Mouse (Mus musculus): ENCODE results near the gene Tmed11.
A peak's percentile ranks its signal among the peaks of the same experiment; 100 is the strongest.
"Not testable (repeated sequence)": the region's sequence is repeated elsewhere in the genome, so short reads cannot be mapped to it uniquely, and the experiment has no call there.

Tmed11 gene

DNA sequence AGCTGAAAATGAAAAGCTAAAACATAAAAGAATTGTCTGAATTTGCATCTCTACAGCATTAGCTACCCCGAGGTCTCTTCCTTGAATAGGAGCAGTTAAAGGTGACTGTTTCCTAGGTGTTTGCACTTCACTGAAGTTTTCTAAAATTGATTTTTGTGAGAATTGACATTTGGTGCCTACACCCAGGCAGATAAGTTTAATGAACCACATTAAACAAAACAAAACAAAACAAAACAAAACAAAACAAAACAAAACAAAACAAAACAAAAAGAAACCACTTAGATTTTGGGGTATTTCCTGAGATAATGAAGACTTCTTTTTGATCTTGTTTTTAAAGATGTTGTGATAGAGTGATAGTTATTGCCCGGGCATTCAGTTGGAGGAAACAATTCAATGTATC, at the start of gene Tmed11:
Gene Tmed11, minus strand, starts transcription at position 101 of the 400 bp plus-strand sequence.
- DNase-seq = not testable (repeated sequence)

DNA sequence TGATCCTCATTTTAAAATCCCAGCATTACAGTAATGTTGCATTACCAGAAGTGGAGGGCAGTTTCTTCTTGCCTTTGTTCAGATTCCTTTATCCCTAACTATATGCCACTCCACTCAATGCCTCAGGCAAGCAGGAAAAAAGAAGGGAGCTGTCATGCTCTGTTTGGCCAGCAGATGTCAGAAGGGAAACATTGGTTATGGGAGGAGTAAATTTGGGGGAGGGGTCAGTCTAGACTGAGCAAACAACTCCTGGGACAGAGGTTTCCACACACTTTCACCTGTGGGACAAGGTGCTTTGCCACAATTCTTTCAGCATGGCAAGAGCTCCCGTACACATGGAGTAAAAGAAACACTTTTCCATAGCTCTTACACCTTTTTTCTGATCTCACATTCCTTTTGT, 41.0 kb upstream of the Tmed11 start:
- peak; percentile 42 to 64 for DNase-seq

DNA sequence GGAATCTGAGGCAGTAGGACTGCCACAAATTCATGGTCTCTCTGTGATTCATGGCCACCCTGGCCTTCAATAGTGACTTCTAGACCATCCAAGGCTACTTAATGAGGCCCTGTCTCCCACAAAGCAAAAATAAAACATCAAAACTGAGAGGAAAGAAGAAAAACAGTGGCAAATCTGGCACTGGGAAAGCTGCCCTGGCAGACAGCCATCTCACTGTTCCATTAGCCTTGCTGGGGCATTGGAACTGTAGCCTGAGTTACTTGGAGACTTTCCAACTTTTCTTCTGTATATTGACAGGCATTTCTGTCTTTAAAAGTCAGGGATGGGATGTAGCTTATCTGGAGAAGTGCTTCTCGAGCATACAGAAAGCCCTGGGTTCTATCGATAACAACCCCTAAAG, 28.1 kb upstream of the Tmed11 start:
- DNase-seq = no peak

DNA sequence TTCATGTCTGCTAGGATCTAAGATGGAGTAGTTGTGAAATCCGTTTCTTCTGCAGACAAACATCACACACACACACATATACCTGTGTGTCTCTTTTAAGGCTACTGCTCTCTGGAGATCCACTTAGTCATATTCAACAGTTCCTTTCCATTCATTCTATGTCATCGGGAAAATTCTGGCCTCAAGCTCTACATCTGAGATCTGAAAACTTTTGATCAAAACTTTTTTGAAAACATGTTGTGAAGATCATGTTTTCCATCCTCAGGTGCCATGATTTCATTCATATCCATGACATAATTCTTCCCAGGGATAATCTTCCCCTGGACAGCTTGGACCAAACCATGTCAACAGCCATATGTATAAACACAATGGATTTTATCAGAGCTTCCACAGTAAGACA, 13.6 kb upstream of the Tmed11 start, which contains the start of gene Vmn2r8:
Gene Vmn2r8, minus strand, starts transcription at position 101 of the 400 bp plus-strand sequence.
- DNase-seq = not testable (repeated sequence)

DNA sequence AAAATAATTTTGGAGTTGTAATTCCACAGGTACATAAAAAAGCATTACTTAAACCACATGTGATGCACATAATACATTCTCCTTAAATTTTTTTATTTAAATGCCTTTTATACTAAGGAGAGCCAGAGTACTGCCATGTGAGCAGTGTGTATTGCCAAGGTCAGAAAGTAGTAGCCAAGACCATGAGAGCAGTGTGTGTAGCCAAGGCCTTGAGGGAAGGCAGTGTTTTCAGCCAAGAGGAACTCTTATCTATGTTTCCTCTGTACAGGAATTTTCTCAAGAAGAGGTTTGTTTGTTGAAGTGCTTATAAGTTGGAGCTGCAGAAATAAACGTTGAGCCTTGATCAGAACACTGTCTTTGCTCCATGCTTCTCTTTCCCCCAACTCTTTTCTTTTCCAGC, 8.5 kb upstream of the Tmed11 start:
- peak; percentile 44 to 52 for DNase-seq

DNA sequence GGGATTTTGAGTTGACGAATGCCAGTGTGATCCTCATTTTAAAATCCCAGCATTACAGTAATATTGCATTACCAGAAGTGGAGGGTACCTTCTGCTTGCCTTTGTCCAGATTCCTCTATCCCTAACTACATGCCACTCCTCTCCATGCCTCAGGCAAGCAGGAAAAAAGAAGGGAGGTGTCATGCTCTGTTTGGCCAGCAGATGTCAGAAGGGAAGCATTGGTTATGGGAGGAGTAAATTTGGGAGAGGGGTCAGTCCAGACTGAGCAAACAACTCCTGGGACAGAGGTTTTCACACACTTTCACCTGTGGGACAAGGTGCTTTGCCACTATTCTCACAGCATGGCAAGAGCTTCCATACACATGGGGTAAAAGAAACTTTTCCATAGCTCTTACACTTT, 4.8 kb downstream of the Tmed11 start:
- DNase-seq = peak; percentile 37 to 52

DNA sequence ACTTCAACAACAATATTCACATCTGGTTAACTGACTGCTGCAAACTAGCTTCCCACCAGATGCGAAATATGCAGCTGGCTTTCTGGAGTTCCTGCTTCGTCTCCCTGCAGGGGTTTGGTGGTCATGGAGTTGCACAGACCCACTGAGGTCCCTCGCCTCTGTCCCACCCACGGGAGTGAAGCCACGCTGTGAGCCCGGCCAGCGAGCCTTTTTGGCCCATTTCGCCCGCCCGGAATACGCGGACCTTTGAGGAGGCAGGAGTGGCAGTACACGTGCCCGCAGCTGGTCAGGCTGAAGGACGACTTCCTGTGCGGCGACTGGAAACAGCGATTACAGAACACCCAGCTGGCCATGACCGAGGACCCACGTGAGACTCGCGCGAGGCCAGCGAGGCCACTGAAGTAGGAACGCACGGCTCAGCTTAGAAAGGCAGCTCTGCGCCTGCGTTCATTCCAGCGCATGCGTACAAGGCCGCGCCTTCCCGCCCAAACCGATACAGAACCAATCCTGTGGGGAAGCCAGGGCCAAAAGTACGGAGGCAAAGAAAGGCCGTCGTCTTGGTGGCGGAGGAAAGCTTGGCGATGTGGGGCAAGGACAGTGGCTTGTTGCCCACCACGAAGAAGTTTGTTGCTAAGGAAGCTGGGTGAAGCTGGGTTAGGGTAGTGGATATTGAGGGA, 20.4 kb downstream of the Tmed11 start, which contains the start of gene Rnf212:
Gene Rnf212, minus strand, starts transcription at position 353 of the 677 bp plus-strand sequence.
- DNase-seq = no peak

DNA sequence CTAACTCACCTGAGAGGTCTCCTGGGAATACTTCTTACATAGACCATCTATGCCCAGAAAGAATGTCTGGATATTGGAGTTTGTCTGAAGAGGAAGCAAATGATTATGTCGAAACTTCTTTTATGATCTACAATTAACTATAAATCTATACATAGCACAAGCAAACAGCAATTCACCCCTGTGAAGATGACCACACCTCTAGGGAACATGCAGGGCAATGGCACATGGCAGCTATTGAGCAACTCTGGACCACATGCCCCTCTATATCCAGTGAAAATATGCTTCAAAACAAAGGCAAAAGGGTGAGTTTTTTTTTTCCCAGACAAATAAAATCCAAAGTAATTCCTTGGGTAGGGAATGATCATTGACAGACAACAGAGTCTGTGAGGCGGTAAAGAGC, 35.2 kb downstream of the Tmed11 start:
- DNase-seq = no peak

DNA sequence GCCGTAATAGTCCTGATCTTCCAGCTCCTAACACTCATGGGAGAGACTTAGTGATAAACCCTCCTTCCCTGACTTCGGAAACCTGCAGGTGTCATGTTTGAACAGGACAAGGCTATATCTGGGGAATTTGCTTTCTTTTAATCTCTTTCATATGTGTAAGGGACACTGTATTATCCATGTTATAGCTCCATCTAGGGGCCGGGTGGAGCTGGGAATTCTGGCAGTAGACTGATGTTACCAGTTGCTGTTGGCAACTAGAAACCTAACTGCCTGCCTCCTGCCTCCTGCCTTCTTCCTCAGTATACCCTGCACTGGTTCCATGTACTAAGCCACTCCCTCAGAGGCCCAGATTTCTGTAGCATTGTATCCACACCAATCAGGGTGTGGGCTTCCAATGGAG, 36.8 kb downstream of the Tmed11 start:
- peak in 1 of 2 experiments; percentile 5 for DNase-seq

DNA sequence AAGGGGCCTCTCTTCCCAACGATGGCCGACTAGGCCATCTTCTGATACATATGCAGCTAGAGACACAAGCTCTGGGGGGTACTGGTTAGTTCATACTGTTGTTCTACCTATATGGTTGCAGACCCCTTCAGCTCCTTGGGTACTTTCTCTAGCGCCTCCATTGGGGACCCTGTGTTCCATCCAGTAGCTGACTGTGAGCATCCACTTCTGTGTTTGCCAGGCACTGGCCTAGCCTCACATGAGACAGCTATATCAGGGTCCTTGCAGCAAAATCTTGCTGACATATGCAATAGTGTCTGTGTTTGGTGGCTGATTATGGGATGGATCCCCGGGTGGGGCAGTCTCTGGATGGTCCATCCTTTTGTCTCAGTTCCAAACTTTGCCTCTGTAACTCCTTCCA, 43.9 kb downstream of the Tmed11 start:
- not testable (repeated sequence) for DNase-seq

DNA sequence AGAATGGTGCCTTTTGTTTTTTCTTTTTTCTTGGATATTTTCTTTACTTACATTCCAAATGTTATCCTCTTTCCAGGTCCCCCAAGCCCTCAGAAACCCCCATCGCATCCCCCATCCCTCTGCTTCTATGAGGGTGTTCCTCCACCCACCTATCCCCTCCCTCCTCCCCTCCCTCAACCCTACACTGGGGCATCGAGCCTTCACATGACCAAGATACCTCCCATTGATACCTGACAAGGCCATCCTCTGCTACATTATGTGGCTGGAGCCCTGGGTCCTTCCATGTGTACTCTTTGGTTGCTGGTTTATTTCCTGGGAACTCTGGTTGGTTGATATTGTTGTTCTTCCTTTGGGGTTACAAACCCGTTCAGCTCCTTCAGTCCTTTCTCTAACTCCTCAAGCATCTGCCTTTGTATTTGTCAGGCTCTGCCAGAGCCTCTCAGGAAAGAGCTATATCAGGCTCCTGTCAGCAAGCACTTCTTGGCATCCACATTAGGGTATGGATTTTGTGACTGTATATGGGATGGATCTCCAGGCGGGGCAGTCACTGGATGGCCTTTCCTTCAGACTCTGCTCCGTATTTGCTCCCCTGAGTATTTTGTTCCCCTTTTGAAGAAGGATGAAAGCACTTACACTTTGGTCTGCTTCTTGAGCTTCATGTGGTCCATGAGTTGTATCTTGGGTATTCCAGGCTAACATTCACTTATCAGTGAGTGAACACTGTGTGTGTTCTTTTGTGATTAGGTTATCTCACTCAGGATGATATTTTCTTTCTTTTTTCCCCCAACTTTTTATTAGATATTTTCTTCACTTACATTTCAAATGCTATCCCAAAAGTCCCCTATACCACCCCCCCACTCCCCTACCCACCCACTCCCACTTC, 44.6 kb downstream of the Tmed11 start:
- DNase-seq = no peak

DNA sequence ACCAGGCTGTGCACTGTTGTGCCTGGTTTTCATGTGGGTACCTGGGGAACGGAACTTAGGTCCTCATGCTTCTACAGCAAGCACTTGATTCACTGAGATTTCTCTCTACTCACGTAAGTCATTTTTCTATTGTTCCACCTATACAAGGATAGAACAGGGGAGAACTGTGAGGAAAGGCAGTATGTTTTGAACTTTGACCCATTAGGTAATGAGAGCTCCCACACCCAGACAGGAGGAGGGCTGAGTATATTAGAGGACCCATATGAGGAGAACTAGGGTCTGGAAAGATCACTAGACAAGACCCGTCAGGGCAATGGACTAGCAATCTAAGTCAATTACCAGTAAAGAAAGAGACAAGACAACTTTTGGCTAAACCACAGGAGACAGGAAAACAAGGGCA, 50.5 kb downstream of the Tmed11 start:
- no peak for DNase-seq

DNA sequence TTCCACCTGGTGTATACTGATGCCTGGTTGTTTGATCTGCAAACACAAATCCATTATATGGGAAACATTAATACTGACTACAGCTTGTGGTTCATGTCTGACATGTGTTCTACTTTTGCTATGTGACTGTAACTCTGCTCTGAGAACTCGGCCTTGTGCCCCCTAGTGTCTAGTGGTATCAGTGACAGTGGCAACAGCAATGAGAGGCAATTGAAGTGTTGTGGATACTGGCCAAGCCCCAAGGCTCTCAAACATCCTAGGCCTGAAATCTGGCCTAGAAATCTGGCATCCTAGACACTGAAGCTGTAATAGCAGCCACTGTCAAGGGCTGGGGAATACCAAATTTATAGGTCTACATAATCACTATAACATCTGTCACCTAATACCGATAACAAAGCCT, 51.3 kb downstream of the Tmed11 start:
- DNase-seq = no peak

DNA sequence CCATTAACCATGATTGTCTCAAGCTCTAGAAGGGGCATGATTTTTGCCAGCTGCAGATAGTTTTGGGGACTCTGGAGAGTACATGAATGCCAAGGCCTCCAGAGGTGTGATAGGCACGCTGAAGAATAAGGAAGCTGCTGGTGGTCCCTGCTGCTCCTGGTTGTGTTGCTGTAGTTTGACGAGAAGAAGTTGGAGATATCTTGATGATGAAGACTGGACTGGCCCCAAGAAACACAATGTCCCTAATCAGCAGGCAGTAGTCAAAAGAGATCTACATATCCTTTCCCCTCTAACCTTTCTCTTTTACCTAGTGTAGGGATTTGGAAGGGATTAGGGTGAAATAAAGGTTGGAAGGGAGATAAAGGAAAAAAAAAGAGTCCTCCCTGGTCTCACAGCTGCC, 52.6 kb downstream of the Tmed11 start:
- no peak for DNase-seq

DNA sequence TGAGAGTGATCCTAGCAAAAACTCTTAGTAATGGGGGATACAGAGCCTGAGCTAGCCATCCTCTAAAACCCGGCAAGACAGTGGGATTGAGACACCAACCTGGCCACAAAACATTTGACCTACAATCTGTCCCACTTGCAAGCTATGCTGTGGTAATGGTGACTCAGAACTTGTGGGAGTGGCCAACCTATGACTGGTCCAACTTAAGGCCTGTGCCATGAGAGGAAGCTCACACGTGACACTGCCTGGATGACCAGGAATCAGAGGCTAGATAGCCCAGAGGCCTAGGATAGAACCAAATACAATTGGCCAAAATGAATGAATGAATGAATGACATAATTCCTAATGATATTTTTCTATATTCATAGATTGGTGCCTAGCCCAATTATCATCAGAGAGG, 53.3 kb downstream of the Tmed11 start:
- no peak for DNase-seq

DNA sequence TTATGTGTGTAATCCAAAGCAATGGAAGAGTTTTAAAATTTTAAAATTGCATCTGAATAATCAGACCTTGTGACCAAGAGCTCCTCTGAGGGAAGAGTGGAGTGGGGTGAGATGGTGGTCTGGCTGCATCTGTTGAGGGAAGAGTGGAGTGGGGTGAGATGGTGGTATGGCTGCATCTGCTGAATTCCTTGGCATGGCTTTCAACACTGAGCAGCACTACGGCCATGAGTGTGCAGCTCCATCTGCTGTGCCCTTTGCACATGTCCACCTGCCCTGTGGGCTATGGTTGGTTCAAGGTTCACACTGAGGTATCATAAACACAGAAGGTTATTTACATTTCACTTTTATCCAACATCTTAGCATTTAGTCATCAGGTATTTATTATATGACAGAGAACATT, 67.7 kb downstream of the Tmed11 start:
- DNase-seq = no peak

All from lung, adult 18-20 months (tissue).